Mouse (Mus musculus): ENCODE measurements around the gene Nol9. TPM values are rescaled to one million over a fixed set of nuclear protein-coding genes. Genes with fewer than 3 reads are reported as not detected.

The Nol9 gene
- polyA plus RNA-seq, 1 experiment from 2014 or later = 13.9 TPM

GRCm38 (mm10) chr4:152011171-152011760 lies 27.9 kb upstream of the Nol9 start:
- no peak for ATAC-seq (replicated peaks; ENCODE audit: insufficient number of reproducible peaks, insufficient read depth, low FRiP score, low read depth)
- peak overlapping the region; percentile 96 for H3K27ac ChIP-seq
- H3K4me2 ChIP-seq = peak overlapping the region; percentile 97
- peaks cover 29% of the 10 kb centered on the region for H3K36me3 ChIP-seq
- H3K27me3 ChIP-seq = no peaks in the 10 kb centered on the region
- H3K9ac ChIP-seq = peak overlapping the region; percentile 86
- 42% methylated on average over 8 of the region's 8 CpGs for WGBS
- no peaks in the 10 kb centered on the region for H3K9me3 ChIP-seq (replicated peaks)
- peak overlapping the region; percentile 75 for H3K4me3 ChIP-seq
- peaks cover 66% of the 10 kb centered on the region for H3K4me1 ChIP-seq (replicated peaks)

DNA sequence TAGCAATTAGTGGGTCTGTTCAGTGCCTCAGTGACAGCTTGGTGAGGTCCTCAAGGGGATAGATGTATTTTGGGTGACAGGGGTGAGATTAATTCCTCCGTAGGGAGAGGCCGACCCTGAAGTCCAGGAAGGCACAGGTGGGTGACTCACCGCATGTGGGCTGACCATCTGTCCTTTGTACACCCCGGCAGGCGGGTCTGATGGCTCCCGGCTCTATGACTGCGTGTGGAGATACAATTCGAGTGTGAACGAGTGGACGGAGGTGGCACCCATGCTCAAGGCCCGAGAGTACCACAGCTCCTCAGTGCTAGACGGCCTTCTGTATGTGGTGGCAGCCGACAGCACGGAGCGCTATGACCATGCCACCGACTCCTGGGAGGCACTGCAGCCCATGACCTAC lies 27.0 kb upstream of the Nol9 start:
- Histone ChIP-seq H3K27me3 (no peaks in the 10 kb centered on the region), H3K9ac (0 out of 2 replicates have a peak overlapping the region, but pooled peaks have one; percentile 18), H3K4me2 (peak overlapping the region; percentile 97), H3K36me3 (peaks cover 35% of the 10 kb centered on the region), H3K27ac (peak overlapping the region; percentile 96), H3K4me3 (peak overlapping the region; percentile 75), H3K4me1 (replicated peaks) (peaks cover 61% of the 10 kb centered on the region), H3K9me3 (replicated peaks) (no peaks in the 10 kb centered on the region)
- no peak for ATAC-seq (replicated peaks; ENCODE audit: insufficient number of reproducible peaks, insufficient read depth, low FRiP score, low read depth)
- 82% methylated on average over 16 of the region's 16 CpGs for WGBS

DNA sequence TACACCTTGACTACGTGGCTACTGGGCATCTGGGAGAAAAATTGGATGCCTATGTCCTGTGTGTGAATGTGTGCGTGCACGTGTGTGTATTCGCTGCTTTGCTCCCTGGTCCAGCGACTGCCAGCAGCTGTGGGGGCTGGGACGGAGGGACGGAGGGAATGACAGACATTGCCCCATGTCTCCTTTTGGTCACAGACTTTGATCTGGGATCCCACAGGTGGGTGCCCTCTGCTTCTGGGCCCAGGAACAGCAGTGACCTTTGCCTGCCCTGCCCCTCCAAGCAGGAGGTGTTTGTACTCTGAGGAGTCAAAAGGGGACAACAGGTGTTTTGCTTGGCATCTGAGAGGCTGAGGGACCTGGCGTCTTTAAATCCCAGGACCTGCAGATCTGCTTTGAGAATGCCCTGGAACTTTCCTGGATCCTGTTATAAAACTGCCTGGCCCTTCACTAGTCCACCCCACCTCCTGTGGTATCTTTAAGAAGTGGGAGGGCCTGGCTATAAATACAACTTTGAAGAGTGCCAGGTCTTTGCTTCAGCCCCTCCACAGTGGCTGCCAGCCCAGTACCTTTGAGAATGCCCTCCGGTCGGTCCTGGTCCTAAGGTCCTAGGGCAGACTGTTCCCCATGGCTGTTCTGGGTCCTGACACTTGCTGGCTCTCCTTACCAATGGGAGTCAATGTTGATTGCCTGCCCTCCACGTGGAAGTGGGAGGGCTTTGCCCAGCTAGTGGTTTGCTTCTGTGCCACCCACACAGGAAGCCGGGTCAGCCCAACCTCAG lies 25.9 kb upstream of the Nol9 start:
- peak overlapping the region; percentile 31 for H3K9ac ChIP-seq
- H3K4me2 ChIP-seq = peak overlapping the region; percentile 97
- WGBS = 62% methylated on average over 12 of the region's 12 CpGs
- H3K4me3 ChIP-seq = peak overlapping the region; percentile 24
- ATAC-seq (replicated peaks; ENCODE audit: insufficient number of reproducible peaks, insufficient read depth, low FRiP score, low read depth) = no peak
- H3K36me3 ChIP-seq = peaks cover 46% of the 10 kb centered on the region
- H3K4me1 ChIP-seq (replicated peaks) = peaks cover 50% of the 10 kb centered on the region
- peak overlapping the region; percentile 96 for H3K27ac ChIP-seq
- no peaks in the 10 kb centered on the region for H3K27me3 ChIP-seq
- no peaks in the 10 kb centered on the region for H3K9me3 ChIP-seq (replicated peaks)

- Histone ChIP-seq H3K4me1 (replicated peaks) (peaks cover 5% of the 10 kb centered on the region), H3K27me3 (no peaks in the 10 kb centered on the region), H3K36me3 (peaks cover 84% of the 10 kb centered on the region), H3K4me2 (no peak overlapping the region), H3K9ac (no peak overlapping the region), H3K27ac (no peak overlapping the region), H3K9me3 (replicated peaks) (no peaks in the 10 kb centered on the region), H3K4me3 (no peak overlapping the region)
- no peak for ATAC-seq (replicated peaks; ENCODE audit: insufficient number of reproducible peaks, insufficient read depth, low FRiP score, low read depth)
- 82% methylated on average over 6 of the region's 6 CpGs for WGBS
Measured at GRCm38 (mm10) chr4:152019073-152019472, 20.0 kb upstream of the Nol9 start.

DNA sequence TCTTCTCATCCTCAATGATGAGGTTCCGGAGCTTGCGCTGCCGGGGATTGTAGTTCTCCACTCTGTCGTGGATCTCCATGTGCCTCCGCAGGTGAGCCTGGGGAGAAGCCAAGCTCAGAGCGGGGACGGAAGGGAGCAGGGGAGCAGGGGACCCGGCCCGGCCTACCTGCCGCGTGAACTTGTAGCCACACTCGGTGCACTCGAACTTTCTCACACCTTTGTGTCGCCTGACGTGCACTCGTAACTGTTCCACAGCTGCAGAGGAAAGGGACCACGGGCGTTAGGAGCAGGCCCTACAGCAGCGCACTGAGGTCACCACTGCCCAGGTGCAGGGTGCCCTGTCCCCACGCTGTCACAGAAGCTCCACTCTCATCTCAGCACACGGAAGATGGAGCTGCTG lies 19.1 kb upstream of the Nol9 start:
- Histone ChIP-seq H3K36me3 (peaks cover 76% of the 10 kb centered on the region), H3K9me3 (replicated peaks) (no peaks in the 10 kb centered on the region), H3K27me3 (no peaks in the 10 kb centered on the region), H3K4me3 (no peak overlapping the region), H3K4me1 (replicated peaks) (peaks cover 9% of the 10 kb centered on the region), H3K27ac (no peak overlapping the region), H3K9ac (no peak overlapping the region), H3K4me2 (no peak overlapping the region)
- 89% methylated on average over 21 of the region's 21 CpGs for WGBS
- no peak for ATAC-seq (replicated peaks; ENCODE audit: insufficient number of reproducible peaks, insufficient read depth, low FRiP score, low read depth)

DNA sequence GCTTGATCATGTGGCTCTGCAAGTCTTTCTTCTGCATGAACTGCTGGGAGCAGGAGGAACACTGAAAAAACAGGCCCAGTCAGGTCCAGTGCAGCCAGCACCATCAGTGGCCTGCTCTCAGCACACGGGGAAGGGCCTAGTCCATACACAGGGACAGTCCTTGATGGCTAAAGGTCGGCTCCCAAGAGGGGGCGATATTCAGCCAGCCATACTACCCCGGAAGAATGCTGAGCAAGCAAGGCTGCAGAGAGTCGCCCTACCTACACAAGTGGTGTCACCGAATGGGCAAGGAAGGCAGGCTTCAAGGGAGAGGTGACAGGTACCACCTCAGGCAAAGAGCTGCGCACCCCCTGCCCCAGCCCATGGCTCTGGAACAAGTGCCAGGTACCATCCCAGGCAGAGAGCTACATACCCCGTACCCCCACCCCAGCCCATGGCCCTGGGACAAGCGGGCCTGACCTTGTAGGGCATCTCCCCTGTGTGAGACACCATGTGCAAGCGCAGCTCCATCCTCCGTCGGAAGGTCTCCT lies 17.5 kb upstream of the Nol9 start:
- Histone ChIP-seq H3K27ac (no peak overlapping the region), H3K36me3 (peaks cover 60% of the 10 kb centered on the region), H3K4me3 (no peak overlapping the region), H3K9me3 (replicated peaks) (no peaks in the 10 kb centered on the region), H3K27me3 (no peaks in the 10 kb centered on the region), H3K4me2 (no peak overlapping the region), H3K4me1 (replicated peaks) (peaks cover 25% of the 10 kb centered on the region), H3K9ac (no peak overlapping the region)
- WGBS = 75% methylated on average over 12 of the region's 12 CpGs
- no peak for ATAC-seq (replicated peaks; ENCODE audit: insufficient number of reproducible peaks, insufficient read depth, low FRiP score, low read depth)

GRCm38 (mm10) chr4:152022506-152022905 lies 16.6 kb upstream of the Nol9 start:
- H3K36me3 ChIP-seq = peaks cover 55% of the 10 kb centered on the region
- no peaks in the 10 kb centered on the region for H3K27me3 ChIP-seq
- H3K4me3 ChIP-seq = no peak overlapping the region
- H3K9me3 ChIP-seq (replicated peaks) = no peaks in the 10 kb centered on the region
- no peak overlapping the region for H3K9ac ChIP-seq
- WGBS = 81% methylated on average over 8 of the region's 8 CpGs
- no peak for ATAC-seq (replicated peaks; ENCODE audit: insufficient number of reproducible peaks, insufficient read depth, low FRiP score, low read depth)
- no peak overlapping the region for H3K4me2 ChIP-seq
- H3K4me1 ChIP-seq (replicated peaks) = peaks cover 29% of the 10 kb centered on the region
- no peak overlapping the region for H3K27ac ChIP-seq

- Histone ChIP-seq H3K4me1 (replicated peaks) (peaks cover 42% of the 10 kb centered on the region), H3K9me3 (replicated peaks) (no peaks in the 10 kb centered on the region), H3K4me3 (no peak overlapping the region), H3K4me2 (no peak overlapping the region), H3K36me3 (peaks cover 39% of the 10 kb centered on the region), H3K27ac (no peak overlapping the region), H3K27me3 (no peaks in the 10 kb centered on the region), H3K9ac (no peak overlapping the region)
- no peak for ATAC-seq (replicated peaks; ENCODE audit: insufficient number of reproducible peaks, insufficient read depth, low FRiP score, low read depth)
- 86% methylated on average over 11 of the region's 11 CpGs for WGBS
Measured at GRCm38 (mm10) chr4:152024525-152024924, 14.6 kb upstream of the Nol9 start.

- Histone ChIP-seq H3K27ac (peak overlapping the region; percentile 78), H3K36me3 (peaks cover 20% of the 10 kb centered on the region), H3K4me3 (peak overlapping the region; percentile 81), H3K9ac (peak overlapping the region; percentile 81), H3K4me1 (replicated peaks) (peaks cover 42% of the 10 kb centered on the region), H3K27me3 (peaks cover 2% of the 10 kb centered on the region; the same call in 1 of the 2 replicates), H3K9me3 (replicated peaks) (no peaks in the 10 kb centered on the region), H3K4me2 (peak overlapping the region; percentile 94)
- under 1% methylated on average over 41 of the region's 41 CpGs for WGBS
- ATAC-seq (replicated peaks; ENCODE audit: insufficient number of reproducible peaks, insufficient read depth, low FRiP score, low read depth) = peak; percentile 64
Measured at GRCm38 (mm10) chr4:152026751-152027508, 12.2 kb upstream of the Nol9 start.

- Histone ChIP-seq H3K9me3 (replicated peaks) (no peaks in the 10 kb centered on the region), H3K36me3 (peaks cover 14% of the 10 kb centered on the region), H3K27ac (peak within 1 kb of the TSS; percentile 78), H3K4me2 (peak within 1 kb of the TSS; percentile 94), H3K9ac (peak within 1 kb of the TSS; percentile 81), H3K27me3 (peaks cover 8% of the 10 kb centered on the region; the same call in 1 of the 2 replicates), H3K4me1 (replicated peaks) (peaks cover 42% of the 10 kb centered on the region), H3K4me3 (peak within 1 kb of the TSS; percentile 81)
- WGBS = under 1% methylated on average over 35 of the region's 35 CpGs
- ATAC-seq (replicated peaks; ENCODE audit: insufficient number of reproducible peaks, insufficient read depth, low FRiP score, low read depth) = peak; percentile 97
Measured at GRCm38 (mm10) chr4:152027524-152027923, 11.6 kb upstream of the Nol9 start, which contains the start of gene Zbtb48. Gene Zbtb48, minus strand, starts transcription at chr4:152027671.

DNA sequence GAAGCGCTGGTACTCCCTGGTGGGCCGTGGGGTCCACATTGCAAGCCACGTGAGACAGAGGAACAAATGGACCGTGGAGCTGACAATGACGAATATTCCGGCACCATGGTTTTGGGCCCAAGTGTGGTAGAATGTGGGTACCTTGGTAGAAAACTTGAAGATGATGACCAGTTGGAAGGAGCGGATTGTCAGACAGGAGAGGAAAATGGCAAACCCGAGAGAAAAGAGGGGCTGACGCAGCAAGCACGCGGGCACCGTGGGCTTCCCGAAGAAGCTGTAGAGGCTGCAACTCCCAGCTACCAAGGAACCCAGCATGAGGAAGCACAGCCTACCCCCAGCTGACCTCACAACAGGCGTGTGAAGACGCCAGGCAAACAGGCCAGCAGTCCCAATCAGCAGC lies 10.7 kb upstream of the Nol9 start:
- H3K36me3 ChIP-seq = peaks cover 7% of the 10 kb centered on the region
- 59% methylated on average over 15 of the region's 15 CpGs for WGBS
- H3K9me3 ChIP-seq (replicated peaks) = no peaks in the 10 kb centered on the region
- H3K4me3 ChIP-seq = peak overlapping the region; percentile 81
- peaks cover 12% of the 10 kb centered on the region; the same call in 1 of the 2 replicates for H3K27me3 ChIP-seq
- H3K4me1 ChIP-seq (replicated peaks) = peaks cover 42% of the 10 kb centered on the region
- H3K4me2 ChIP-seq = peak overlapping the region; percentile 94
- H3K9ac ChIP-seq = no peak overlapping the region
- H3K27ac ChIP-seq = no peak overlapping the region
- ATAC-seq (replicated peaks; ENCODE audit: insufficient number of reproducible peaks, insufficient read depth, low FRiP score, low read depth) = no peak

All from heart, embryonic 15.5 days (tissue).